Mouse (Mus musculus): ENCODE data around the gene Usp50. TPM values are rescaled to one million over a fixed set of nuclear protein-coding genes. Genes with fewer than 3 reads are reported as not detected.

Gene Usp50
- polyA plus RNA-seq, 1 experiment from 2014 or later, result 3.6 TPM

- Histone ChIP-seq H3K4me1 (ENCODE audit: insufficient read depth) (0 out of 2 replicates have a peak, but pooled peaks cover 2% of the 10 kb centered on the region), H3K27me3 (ENCODE audit: insufficient read depth, low read length) (no peaks in the 10 kb centered on the region), H3K9ac (no peak overlapping the region), H3K27ac (ENCODE audit: low read depth) (no peak overlapping the region), H3K4me2 (no peak overlapping the region), H3K9me3 (ENCODE audit: low read depth, low read length) (no peaks in the 10 kb centered on the region), H3K4me3 (ENCODE audit: low read depth, low read length) (no peak overlapping the region), H3K36me3 (ENCODE audit: insufficient read depth) (0 out of 2 replicates have a peak, but pooled peaks cover 3% of the 10 kb centered on the region)
- TF ChIP-seq CTCF (IDR thresholded peaks at IDR 0.05; ENCODE audit: low read depth), result no peak
- DNase-seq, result no peak
- 96% methylated on average over 5 of the region's 5 CpGs for WGBS
- no peak for ATAC-seq (ENCODE audit: insufficient read depth)
Observed at GRCm38 (mm10) chr2:126712526-126712925, 70.7 kb downstream of the Usp50 start.

- H3K27ac ChIP-seq (ENCODE audit: low read depth), result no peak overlapping the region
- no peak for ATAC-seq (ENCODE audit: insufficient read depth)
- H3K4me2 ChIP-seq, result peak overlapping the region; percentile 66
- peak overlapping the region; percentile 87; the same call in 1 of the 2 replicates for H3K9ac ChIP-seq
- H3K4me1 ChIP-seq (ENCODE audit: insufficient read depth), result peaks cover 2% of the 10 kb centered on the region; the same call in 1 of the 2 replicates
- peak overlapping the region; percentile 83 for H3K4me3 ChIP-seq (ENCODE audit: low read depth, low read length)
- no peaks in the 10 kb centered on the region for H3K27me3 ChIP-seq (ENCODE audit: insufficient read depth, low read length)
- TF ChIP-seq CTCF (IDR thresholded peaks at IDR 0.05; ENCODE audit: low read depth), result no peak
- H3K9me3 ChIP-seq (ENCODE audit: low read depth, low read length), result no peaks in the 10 kb centered on the region
- no peaks in the 10 kb centered on the region for H3K36me3 ChIP-seq (ENCODE audit: insufficient read depth)
- no peak for DNase-seq
- WGBS, result 74% methylated on average over 4 of the region's 4 CpGs
Observed at GRCm38 (mm10) chr2:126708361-126708760, 74.9 kb downstream of the Usp50 start.

GRCm38 (mm10) chr2:126707438-126707779 is 75.9 kb downstream of the Usp50 start:
- Histone ChIP-seq H3K9me3 (ENCODE audit: low read depth, low read length) (no peaks in the 10 kb centered on the region), H3K27ac (ENCODE audit: low read depth) (peak overlapping the region; percentile 85), H3K4me3 (ENCODE audit: low read depth, low read length) (peak overlapping the region; percentile 83), H3K4me2 (peak overlapping the region; percentile 66), H3K36me3 (ENCODE audit: insufficient read depth) (no peaks in the 10 kb centered on the region), H3K27me3 (ENCODE audit: insufficient read depth, low read length) (no peaks in the 10 kb centered on the region), H3K9ac (peak overlapping the region; percentile 87), H3K4me1 (ENCODE audit: insufficient read depth) (peaks cover 2% of the 10 kb centered on the region; the same call in 1 of the 2 replicates)
- TF ChIP-seq CTCF (IDR thresholded peaks at IDR 0.05; ENCODE audit: low read depth), result no peak
- DNase-seq (no peak), ATAC-seq (ENCODE audit: insufficient read depth) (peak; percentile 91)
- under 1% methylated on average over 23 of the region's 23 CpGs for WGBS

GRCm38 (mm10) chr2:126706759-126707437 is 76.4 kb downstream of the Usp50 start, which contains the start of gene Usp8:
Gene Usp8 (plus strand): TSS chr2:126707328.
- Histone ChIP-seq H3K27ac (ENCODE audit: low read depth) (peak within 1 kb of the TSS; percentile 85), H3K4me3 (ENCODE audit: low read depth, low read length) (peak within 1 kb of the TSS; percentile 83), H3K27me3 (ENCODE audit: insufficient read depth, low read length) (no peaks in the 10 kb centered on the region), H3K4me2 (peak within 1 kb of the TSS; percentile 66), H3K9ac (peak within 1 kb of the TSS; percentile 87), H3K36me3 (ENCODE audit: insufficient read depth) (no peaks in the 10 kb centered on the region), H3K9me3 (ENCODE audit: low read depth, low read length) (no peaks in the 10 kb centered on the region), H3K4me1 (ENCODE audit: insufficient read depth) (peaks cover 2% of the 10 kb centered on the region; the same call in 1 of the 2 replicates)
- ATAC-seq (ENCODE audit: insufficient read depth) (peak; percentile 100), DNase-seq (peak; percentile 99)
- WGBS, result 3% methylated on average over 47 of the region's 47 CpGs
- TF ChIP-seq CTCF (IDR thresholded peaks at IDR 0.05; ENCODE audit: low read depth), result 0 out of 2 replicates have a peak, but pooled peaks have one; percentile 5

- WGBS, result 76% methylated on average over 6 of the region's 6 CpGs
- no peak for DNase-seq
- Histone ChIP-seq H3K36me3 (ENCODE audit: insufficient read depth) (no peaks in the 10 kb centered on the region), H3K4me2 (no peak overlapping the region), H3K27me3 (ENCODE audit: insufficient read depth, low read length) (no peaks in the 10 kb centered on the region), H3K9me3 (ENCODE audit: low read depth, low read length) (no peaks in the 10 kb centered on the region), H3K4me1 (ENCODE audit: insufficient read depth) (no peaks in the 10 kb centered on the region), H3K9ac (no peak overlapping the region), H3K4me3 (ENCODE audit: low read depth, low read length) (no peak overlapping the region), H3K27ac (ENCODE audit: low read depth) (no peak overlapping the region)
- ATAC-seq (ENCODE audit: insufficient read depth), result no peak
- no peak for TF ChIP-seq CTCF (IDR thresholded peaks at IDR 0.05; ENCODE audit: low read depth)
Observed at GRCm38 (mm10) chr2:126695285-126695684, 88.0 kb downstream of the Usp50 start.

- Histone ChIP-seq H3K4me2 (no peak overlapping the region), H3K27ac (ENCODE audit: low read depth) (no peak overlapping the region), H3K9me3 (ENCODE audit: low read depth, low read length) (no peaks in the 10 kb centered on the region), H3K27me3 (ENCODE audit: insufficient read depth, low read length) (no peaks in the 10 kb centered on the region), H3K4me1 (ENCODE audit: insufficient read depth) (no peaks in the 10 kb centered on the region), H3K9ac (no peak overlapping the region), H3K36me3 (ENCODE audit: insufficient read depth) (no peaks in the 10 kb centered on the region), H3K4me3 (ENCODE audit: low read depth, low read length) (no peak overlapping the region)
- WGBS, result 77% methylated on average over 3 of the region's 3 CpGs
- DNase-seq, result no peak
- no peak for ATAC-seq (ENCODE audit: insufficient read depth)
- TF ChIP-seq CTCF (IDR thresholded peaks at IDR 0.05; ENCODE audit: low read depth), result no peak
Observed at GRCm38 (mm10) chr2:126691290-126691689, 92.0 kb downstream of the Usp50 start.

- Histone ChIP-seq H3K4me2 (no peak overlapping the region), H3K4me3 (ENCODE audit: low read depth, low read length) (no peak overlapping the region), H3K27ac (ENCODE audit: low read depth) (no peak overlapping the region), H3K9me3 (ENCODE audit: low read depth, low read length) (no peaks in the 10 kb centered on the region), H3K4me1 (ENCODE audit: insufficient read depth) (no peaks in the 10 kb centered on the region), H3K9ac (no peak overlapping the region), H3K36me3 (ENCODE audit: insufficient read depth) (peaks cover 11% of the 10 kb centered on the region; the same call in 1 of the 2 replicates), H3K27me3 (ENCODE audit: insufficient read depth, low read length) (no peaks in the 10 kb centered on the region)
- 79% methylated on average over 1 of the region's 1 CpGs for WGBS
- TF ChIP-seq CTCF (IDR thresholded peaks at IDR 0.05; ENCODE audit: low read depth), result no peak
- no peak for ATAC-seq (ENCODE audit: insufficient read depth)
- no peak for DNase-seq
Observed at GRCm38 (mm10) chr2:126682937-126683336, 100.3 kb downstream of the Usp50 start.

Measured in lung, embryonic 14.5 days (tissue).